Mouse (Mus musculus): Measurements from ENCODE around the gene Smdt1. TPM values are rescaled to one million over a fixed set of nuclear protein-coding genes. Genes with fewer than 3 reads are reported as not detected.

Gene Smdt1
- total RNA-seq (2023), result 91.4 TPM

GRCm38 (mm10) chr15:82338593-82339112 lies at the start of gene Smdt1, which contains the start of the genes Naga and Pheta2:
TSS of gene Smdt1 (plus strand) at chr15:82338959.
TSS of gene Naga (minus strand) at chr15:82338925.
TSS of gene Pheta2 (plus strand) at chr15:82338942.

DNA sequence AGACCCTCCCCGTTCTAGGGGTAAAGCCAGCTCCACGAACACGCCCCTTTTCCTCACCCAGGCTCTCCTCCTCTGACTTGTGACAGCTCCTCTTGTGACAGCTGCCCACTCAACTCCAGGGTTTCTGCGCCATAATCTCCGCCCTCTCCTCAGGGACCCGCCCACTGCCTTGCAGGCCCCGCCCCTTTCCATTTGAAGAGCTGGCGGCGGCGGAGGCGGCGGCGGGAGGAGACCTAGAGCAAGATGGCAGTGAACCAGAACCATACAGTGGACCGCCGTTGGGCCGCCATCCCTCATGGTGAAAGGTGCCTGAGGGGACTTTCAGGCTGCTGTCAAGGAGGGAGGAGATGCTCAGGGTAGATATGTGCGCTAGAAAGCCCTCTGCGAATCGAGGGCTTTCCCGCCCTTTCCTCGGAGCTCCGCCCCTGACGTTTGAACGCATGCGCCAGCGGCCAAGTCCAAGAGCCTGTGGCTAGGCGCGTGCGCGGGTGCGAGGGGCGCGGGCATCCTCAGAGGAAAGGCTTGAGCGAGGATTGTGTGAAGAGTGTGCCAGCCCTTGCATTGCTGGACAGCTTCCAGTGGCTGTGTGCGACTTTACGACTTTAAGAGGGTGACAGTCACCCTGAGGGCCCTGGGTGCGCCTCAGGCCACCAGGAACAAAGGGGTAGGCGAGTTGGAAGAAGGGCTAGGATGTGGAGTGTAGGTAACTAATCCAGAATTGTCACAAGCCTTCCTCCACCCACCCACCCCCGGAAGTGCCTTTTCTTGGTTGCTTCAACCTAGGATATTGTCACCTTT lies 39.8 kb upstream of the Smdt1 start, which contains the start of gene Wbp2nl:
Gene Wbp2nl, plus strand, starts transcription at position 191 of the 798 bp plus-strand sequence.

DNA sequence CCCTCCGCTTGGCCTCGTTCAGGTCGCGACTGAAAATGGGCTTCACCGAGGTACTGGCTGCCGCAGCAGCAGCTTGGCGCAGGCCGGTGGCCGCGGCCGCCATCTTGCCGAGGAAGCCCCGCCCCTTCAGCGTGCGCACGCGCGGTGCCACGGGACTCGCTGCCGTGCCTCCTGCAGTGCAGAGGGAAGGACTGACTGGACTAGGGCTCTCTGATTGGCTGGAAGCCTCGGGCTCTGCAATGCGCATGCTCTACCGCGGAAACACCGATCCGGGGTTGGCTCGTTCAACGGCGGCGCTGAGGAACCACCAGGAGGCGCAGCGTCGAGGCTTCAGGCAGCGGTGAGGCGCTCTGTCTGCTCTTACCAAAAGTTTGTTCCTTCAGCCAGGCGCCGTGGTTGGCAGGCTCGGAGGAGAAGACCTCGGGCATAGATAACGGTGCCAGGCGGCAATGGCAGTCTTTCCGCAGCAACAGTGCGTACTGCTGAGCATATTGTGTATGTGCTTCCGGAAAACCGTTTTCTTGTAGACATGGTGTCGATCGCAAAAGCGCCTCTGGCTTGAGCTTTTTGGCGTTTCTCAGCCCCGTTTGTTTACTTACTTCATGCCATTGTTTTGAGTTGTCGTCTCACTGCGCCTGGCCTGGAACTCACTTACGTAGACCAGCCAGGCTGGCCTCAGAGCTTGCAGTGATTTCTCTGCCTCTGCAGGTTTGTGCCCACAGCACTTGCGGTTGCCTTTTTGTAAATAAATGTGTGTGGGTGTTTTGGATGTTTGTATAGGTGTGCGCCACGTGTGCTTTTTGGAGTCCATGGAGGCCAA lies 15.6 kb downstream of the Smdt1 start, which contains the start of gene Ndufa6:
Gene Ndufa6, minus strand, starts transcription at position 197 of the 820 bp plus-strand sequence.

GRCm38 (mm10) chr15:82379871-82380713 lies 41.3 kb downstream of the Smdt1 start, which contains the start of gene Cyp2d22:
TSS of gene Cyp2d22 (minus strand) at chr15:82380260.

DNA sequence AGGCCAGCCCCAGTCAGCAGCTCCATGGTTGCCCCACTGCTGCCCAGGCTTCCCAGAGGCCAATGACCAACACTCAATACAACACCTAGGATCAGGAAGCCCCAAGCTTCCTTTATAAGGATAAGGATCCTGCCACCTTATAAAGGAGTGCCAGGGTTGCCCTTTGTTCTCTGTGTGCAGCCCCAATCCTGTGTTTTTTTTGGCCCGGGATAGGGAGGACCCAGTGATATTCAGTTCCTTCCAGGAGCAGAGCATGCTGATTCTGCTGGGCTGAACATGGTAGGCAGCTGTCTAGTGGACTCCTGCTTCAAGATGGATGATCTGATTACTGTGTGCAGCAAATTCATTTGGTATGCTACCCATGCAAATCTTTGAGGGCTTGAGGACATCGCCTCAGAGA lies 55.2 kb downstream of the Smdt1 start, which contains the start of gene Cyp2d11:
Gene Cyp2d11, minus strand, starts transcription at position 101 of the 400 bp plus-strand sequence.

Other genes with a start within 250 kb of the Smdt1 start
- 36.7 TPM for gene Ccdc134, start 211.0 kb upstream of the Smdt1 start, total RNA-seq (2023)
- 211 TPM for gene Srebf2, start 191.8 kb upstream of the Smdt1 start, total RNA-seq (2023)
- gene Shisa8, start 126.1 kb upstream of the Smdt1 start, total RNA-seq (2023), result not detected
- gene Tnfrsf13c, start 114.6 kb upstream of the Smdt1 start, total RNA-seq (2023), result 9.7 TPM
- gene Cenpm, start 94.2 kb upstream of the Smdt1 start, total RNA-seq (2023), result not detected
- not detected for gene 1500009C09Rik, start 86.6 kb upstream of the Smdt1 start, total RNA-seq (2023)
- gene Sept3, start 64.1 kb upstream of the Smdt1 start, total RNA-seq (2023), result not detected
- gene Wbp2nl, start 40.0 kb upstream of the Smdt1 start, total RNA-seq (2023), result not detected
- gene Naga, start within 50 bp of the Smdt1 start, total RNA-seq (2023), result 56.1 TPM
- 0.27 TPM for gene Pheta2, start within 50 bp of the Smdt1 start, total RNA-seq (2023)
- gene Ndufa6, start 15.4 kb downstream of the Smdt1 start, total RNA-seq (2023), result 113 TPM
- 11.1 TPM for gene Cyp2d22, start 41.3 kb downstream of the Smdt1 start, total RNA-seq (2023)
- gene Cyp2d11, start 55.1 kb downstream of the Smdt1 start, total RNA-seq (2023), result not detected
- gene Cyp2d10, start 68.2 kb downstream of the Smdt1 start, total RNA-seq (2023), result not detected
- gene Cyp2d9, start 94.5 kb downstream of the Smdt1 start, total RNA-seq (2023), result not detected
- not detected for gene Cyp2d12, start 216.1 kb downstream of the Smdt1 start, total RNA-seq (2023)